Mouse (Mus musculus): ENCODE data around the gene Arcn1.

DNA sequence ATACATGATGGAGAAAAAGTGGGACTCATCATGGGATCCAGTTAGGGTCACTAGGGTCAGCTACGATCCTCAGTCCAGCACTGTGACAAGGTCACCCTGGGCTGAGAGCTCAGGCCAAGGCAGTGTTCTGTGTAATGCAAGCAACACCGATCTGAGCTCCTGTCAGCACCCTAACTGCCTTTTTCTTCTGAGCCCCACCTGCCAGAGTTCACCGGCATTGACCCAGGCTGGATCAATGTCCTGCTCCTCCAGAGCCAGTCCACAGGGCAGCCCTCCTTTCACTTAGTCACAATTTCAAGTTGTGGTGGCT lies 45.8 kb downstream of the Arcn1 start:
- TF ChIP-seq CTCF (conservative IDR thresholded peaks at IDR 0.05; ENCODE audit: insufficient read depth, insufficient read length, low read depth, low read length) (no peak), POLR2A (IDR thresholded peaks at IDR 0.05; ENCODE audit: low read depth, low read length) (no peak)
